Mouse (Mus musculus) CD8-positive naive resting alpha-beta T cell, adult 57 days (primary cell): ENCODE results near the gene Laptm4a. TPM values are rescaled to one million over a fixed set of nuclear protein-coding genes. Genes with fewer than 3 reads are reported as not detected.

Experiments
- total RNA-seq: library from RNA; stranded (reverse); gene quantifications from one replicate; pipeline ENCODE4 v1.2.4, GENCODE M21; 2023

Laptm4a gene
- total RNA-seq, result 76.5 TPM

DNA sequence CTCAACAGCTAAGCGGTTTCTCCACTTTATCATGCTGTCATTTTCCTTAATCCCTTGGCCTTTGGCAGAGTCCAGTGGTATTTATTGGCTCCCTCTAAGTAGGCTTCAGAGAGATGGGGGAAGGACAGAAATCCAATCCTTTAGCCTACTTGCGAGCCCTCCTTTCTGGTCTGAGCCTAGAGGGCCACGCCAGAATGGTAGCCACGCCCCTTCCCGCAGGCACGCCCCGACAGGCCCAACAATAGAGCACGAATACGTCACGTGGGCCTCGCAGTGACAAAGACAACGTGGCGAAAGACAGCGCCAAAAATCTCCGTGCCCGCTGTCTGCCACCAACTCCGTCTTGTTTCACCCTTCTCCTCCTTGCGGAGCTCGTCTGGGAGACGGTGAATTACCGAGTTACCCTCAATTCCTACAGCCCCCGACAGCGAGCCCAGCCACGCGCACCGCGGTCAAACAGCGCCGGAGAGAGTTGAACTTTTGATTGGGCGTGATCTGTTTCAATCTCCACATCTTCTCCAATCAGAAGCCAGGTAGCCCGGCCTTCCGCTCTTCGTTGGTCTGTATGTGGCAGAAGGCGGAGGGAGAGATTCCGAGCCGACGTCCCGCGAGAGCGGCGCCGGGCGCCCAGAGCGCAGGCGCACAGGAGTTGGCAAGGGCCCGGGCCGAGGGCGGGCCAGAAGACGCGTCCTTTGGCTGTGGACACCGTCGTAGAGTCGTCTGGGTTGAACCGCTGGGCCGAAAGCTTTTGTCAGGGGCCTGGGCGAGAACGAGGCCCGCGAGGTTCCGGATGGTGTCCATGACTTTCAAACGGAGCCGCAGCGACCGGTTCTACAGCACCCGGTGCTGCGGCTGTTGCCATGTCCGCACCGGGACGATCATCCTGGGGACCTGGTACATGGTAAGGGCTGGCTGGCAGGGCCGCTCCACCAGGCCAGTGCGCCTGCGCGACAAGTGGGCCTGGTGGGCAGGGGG, at the start of gene Laptm4a:
Laptm4a (plus strand) TSS at position 271 of the 975 bp plus-strand sequence.

DNA sequence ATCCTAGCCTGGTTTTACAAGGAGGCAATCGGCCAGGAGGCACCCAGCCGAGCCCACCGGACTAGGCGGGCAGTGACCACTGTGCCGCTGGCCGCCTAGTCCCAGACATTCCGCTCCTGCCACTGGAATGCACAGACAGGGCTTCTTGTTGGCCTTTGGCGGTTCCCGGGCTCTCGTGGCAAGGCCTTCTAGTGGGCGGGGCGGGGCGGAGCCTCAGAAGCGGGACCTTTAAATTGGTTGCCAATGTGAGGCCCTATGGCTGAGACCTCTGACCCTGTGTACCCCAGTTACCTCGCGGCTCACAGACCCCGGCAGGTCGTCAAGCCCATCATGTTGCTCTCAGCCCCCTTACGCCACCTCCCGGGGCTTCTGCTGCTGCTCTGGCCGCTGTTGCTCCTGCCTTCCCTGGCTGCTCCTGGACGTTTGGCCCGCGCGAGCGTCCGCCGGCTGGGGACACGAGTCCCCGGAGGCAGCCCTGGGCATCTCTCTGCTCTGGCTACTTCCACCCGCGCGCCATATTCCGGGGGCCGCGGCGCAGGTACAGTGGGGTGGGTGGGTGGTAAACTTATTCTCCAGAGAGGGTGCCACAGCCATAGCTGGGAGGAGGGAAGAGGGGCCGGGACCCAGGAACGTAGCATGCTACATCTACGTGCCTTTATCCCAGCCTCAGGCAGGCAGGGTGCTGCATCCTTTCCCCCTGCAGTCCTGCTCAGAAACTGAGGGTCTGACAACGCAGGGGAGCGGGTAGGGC, 26.4 kb downstream of the Laptm4a start, which contains the start of gene Matn3:
Matn3 (plus strand) TSS at position 216 of the 751 bp plus-strand sequence.

DNA sequence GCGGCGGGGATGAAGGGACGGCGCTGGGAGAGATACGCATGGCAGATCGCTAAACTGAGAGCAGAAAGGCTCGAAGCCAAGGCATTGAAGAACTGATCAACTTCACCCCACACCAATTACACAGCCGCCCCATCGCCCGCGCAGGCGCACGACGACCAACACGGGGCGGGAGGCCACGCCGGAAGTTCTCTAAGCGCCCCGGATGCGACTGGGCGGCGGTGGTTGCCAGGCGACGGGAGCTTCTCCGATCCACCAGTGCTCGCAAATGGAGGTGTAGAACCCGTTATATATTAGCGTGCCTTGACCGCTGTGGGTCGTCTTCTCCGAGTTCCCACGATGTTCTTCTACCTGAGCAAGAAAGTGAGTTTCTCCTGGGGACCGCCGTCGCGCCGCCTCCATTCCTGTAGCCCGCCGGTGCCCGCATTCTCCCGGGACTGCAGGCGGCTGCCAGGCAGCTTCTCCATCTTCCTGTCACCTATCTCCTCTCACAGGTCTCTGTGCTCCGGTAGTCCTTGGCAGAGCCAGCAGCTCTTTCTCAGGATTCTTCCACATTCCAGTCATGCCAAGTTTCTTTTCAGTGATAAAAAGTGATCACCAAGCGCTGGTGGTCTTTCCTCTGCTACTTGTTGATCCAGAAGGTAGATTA, 52.5 kb downstream of the Laptm4a start, which contains the start of gene Wdr35:
Wdr35 (plus strand) TSS at position 73 of the 646 bp plus-strand sequence.

Other genes with a start within 250 kb of the Laptm4a start
- 227 TPM for gene Pum2, start 247.5 kb upstream of the Laptm4a start, total RNA-seq
- 1.0 TPM for gene Sdc1, start 150.3 kb upstream of the Laptm4a start, total RNA-seq
- not detected for gene Matn3, start 26.3 kb downstream of the Laptm4a start, total RNA-seq
- gene Wdr35, start 52.2 kb downstream of the Laptm4a start, total RNA-seq, result 1.0 TPM
- gene Ttc32, start 108.3 kb downstream of the Laptm4a start, total RNA-seq, result 5.2 TPM